Mouse (Mus musculus) erythroblast, embryonic 14.5 days (primary cell): ENCODE measurements around the gene Zfpl1.

Source experiments
- GATA1 ChIP-seq: IDR thresholded peaks from 2 replicates; pipeline ENCODE4 v1.6.1; 2012; ENCODE audit warnings: low read length, inconsistent platforms, mixed read lengths
- TAL1 ChIP-seq: IDR thresholded peaks from 3 replicates; pipeline ENCODE4 v1.6.1; 2012; ENCODE audit warnings: low read length, inconsistent platforms, mixed read lengths

DNA sequence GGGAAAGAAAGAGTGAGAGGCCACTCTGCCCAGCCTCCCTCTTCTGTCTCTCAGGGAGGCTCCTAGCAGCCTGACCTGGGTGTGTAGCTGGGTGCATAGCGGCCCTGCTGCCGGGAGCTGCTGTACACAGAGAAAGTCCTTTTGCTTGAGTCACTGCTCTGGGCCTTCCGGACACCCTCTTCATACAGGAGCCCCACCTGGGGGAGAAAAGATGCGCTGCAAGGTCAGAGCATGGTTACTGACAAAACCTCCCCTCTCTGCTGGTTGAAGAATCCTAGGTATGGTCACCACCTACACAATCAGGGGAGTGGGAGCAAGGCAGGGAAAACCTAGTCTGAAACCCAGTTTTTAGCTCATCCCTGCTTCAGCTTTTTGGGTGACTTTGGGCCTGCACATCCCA, 15.8 kb downstream of the Zfpl1 start:
- TF ChIP-seq GATA1 (no peak), TAL1 (no peak)
